Mouse (Mus musculus) lung, embryonic 15.5 days (tissue): ENCODE measurements around the gene Gm3106. TPM values are rescaled to one million over a fixed set of nuclear protein-coding genes. Genes with fewer than 3 reads are reported as not detected.
"Not testable (repeated sequence)": the region's sequence is repeated elsewhere in the genome, so short reads cannot be mapped to it uniquely, and the experiment has no call there.

Experiments
- ATAC-seq: fragments of 200-750 bp; cut with Nextera tagmentation; 2 replicates; pipeline ENCODE4 v1.8.0; 2017; ENCODE audit warnings: moderate number of reproducible peaks, borderline replicate concordance; ENCODE audit not compliant: low FRiP score, low TSS enrichment; ENCODE audit errors: extremely low read depth
- H3K27ac ChIP-seq: fragments of 300-500 bp; sonication (generic); 2 replicates; pipeline ENCODE4 v1.5.1; 2015; ENCODE audit warnings: moderate library complexity, mild to moderate bottlenecking, inconsistent platforms
- H3K27me3 ChIP-seq: fragments of 300-500 bp; sonication (generic); 2 replicates; pipeline ENCODE4 v1.6.1; 2015; ENCODE audit warnings: inconsistent platforms
- H3K36me3 ChIP-seq: fragments of 300-500 bp; sonication (generic); 2 replicates; pipeline ENCODE4 v1.6.1; 2015; ENCODE audit warnings: inconsistent platforms
- H3K4me1 ChIP-seq: fragments of 300-500 bp; sonication (generic); 2 replicates; pipeline ENCODE4 v1.6.1; 2015; ENCODE audit warnings: inconsistent platforms
- H3K4me2 ChIP-seq: fragments of 300-500 bp; sonication (generic); 2 replicates; pipeline ENCODE4 v1.6.1; 2015; ENCODE audit warnings: inconsistent platforms, mild to moderate bottlenecking, moderate library complexity
- H3K4me3 ChIP-seq: fragments of 300-500 bp; sonication (generic); 2 replicates; pipeline ENCODE4 v1.5.1; 2015; ENCODE audit warnings: mild to moderate bottlenecking, inconsistent platforms
- H3K9ac ChIP-seq: fragments of 300-500 bp; sonication (generic); 2 replicates; pipeline ENCODE4 v1.6.1; 2015; ENCODE audit warnings: inconsistent platforms
- H3K9me3 ChIP-seq: fragments of 300-500 bp; sonication (generic); 2 replicates; pipeline ENCODE4 v1.6.1; 2016; ENCODE audit warnings: inconsistent platforms
- WGBS: fragments of 180-500 bp; shearing (Covaris S2); methylation state at CpG from one replicate; pipeline ENCODE4 v1.1.7; 2015; 5-methylcytosine and 5-hydroxymethylcytosine counted together
- polyA plus RNA-seq: library from polyadenylated mRNA; unstranded; fragments of >200 nt; fragmentation: Nextera tagmentation; extraction: Ambion mirVana; gene quantifications from 2 replicates; pipeline ENCODE4 v1.2.1, GENCODE M21; 2015

The Gm3106 gene
- not detected in 2 replicates for polyA plus RNA-seq

DNA sequence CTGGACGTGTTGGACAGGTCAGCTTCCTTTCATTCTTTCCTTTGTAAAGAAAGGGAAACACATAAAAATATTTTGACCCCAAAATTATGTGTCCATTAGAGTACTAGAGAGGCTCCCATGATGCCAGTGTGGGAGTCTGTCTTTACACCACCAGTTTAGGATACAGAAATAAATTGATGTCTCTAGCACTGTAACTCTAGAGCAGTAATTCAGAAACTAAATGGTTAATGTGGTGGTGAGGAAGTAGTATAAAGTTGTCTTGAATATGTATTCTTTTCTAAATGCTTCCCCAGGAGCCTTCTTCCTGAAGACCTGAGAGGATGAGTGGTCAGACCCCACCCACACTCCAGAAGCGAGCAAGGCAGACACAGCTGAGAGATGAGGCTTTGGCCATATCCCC, at the start of gene Gm3106:
TSS of gene Gm3106 (plus strand) at position 301 of the 400 bp plus-strand sequence.
- not testable (repeated sequence) for H3K27ac ChIP-seq, H3K4me1 ChIP-seq, H3K36me3 ChIP-seq, H3K9ac ChIP-seq, H3K27me3 ChIP-seq, ATAC-seq, H3K9me3 ChIP-seq, H3K4me2 ChIP-seq, H3K4me3 ChIP-seq
- no CpG with 5 or more reads among the region's 2 CpGs for WGBS

Other genes starting within 250 kb of the Gm3106 start
- not detected in 2 replicates for gene BC061212, start 147.5 kb upstream of the Gm3106 start, polyA plus RNA-seq
- gene Gm6351, start 141.6 kb upstream of the Gm3106 start, polyA plus RNA-seq = not detected in 2 replicates
- gene A430089I19Rik, start 88.8 kb downstream of the Gm3106 start, polyA plus RNA-seq = not detected in 2 replicates
- gene Gm6502, start 96.4 kb downstream of the Gm3106 start, polyA plus RNA-seq = not detected in 2 replicates
- not detected in 2 replicates for gene AA792892, start 121.7 kb downstream of the Gm3106 start, polyA plus RNA-seq
- gene Gm7682, start 227.8 kb downstream of the Gm3106 start, polyA plus RNA-seq = not detected in 2 replicates